Mouse (Mus musculus) gastrocnemius, adult 8-10 months (tissue): ENCODE measurements around the gene Zdhhc3. TPM values are rescaled to one million over a fixed set of nuclear protein-coding genes. Genes with fewer than 3 reads are reported as not detected.

ENCODE experiments used
- DNase-seq, 2 experiments: peaks; one replicate each; pipeline ENCODE4 v3.0.0; 2022; ENCODE audit warnings: low spot score in 2 of 2
- total RNA-seq, 4 experiments: library from RNA; stranded (reverse); gene quantifications; 2 replicates each; pipeline ENCODE4 v1.2.4; 2022

Gene Zdhhc3
- total RNA-seq, 4 experiments from 2014 or later, result 63.9 to 75.0 (median 69.9) TPM

- peak; percentile 73 to 80 for DNase-seq
Measured at GRCm38 (mm10) chr9:123020995-123021631, 91.9 kb downstream of the Zdhhc3 start, which contains the start of gene Tmem42. Gene Tmem42 (plus strand): TSS chr9:123021326.

Other genes starting within 250 kb of the Zdhhc3 start
- gene Zfp445, start 247.2 kb downstream of the Zdhhc3 start, total RNA-seq, result 10 to 100 TPM; 24.8 to 35.2 (median 34.0) TPM
- gene Zkscan7, start 227.5 kb downstream of the Zdhhc3 start, total RNA-seq, result 1 to 10 TPM; 3.9 to 4.6 (median 4.4) TPM
- gene Zfp105, start 190.1 kb downstream of the Zdhhc3 start, total RNA-seq, result under 1 TPM; 0.19 to 0.79 (median 0.52) TPM
- 10 to 100 TPM in 1 of 4 experiments, 1 to 10 TPM in 3; 5.6 to 11.6 (median 8.4) TPM for gene 1110059G10Rik, start 162.2 kb downstream of the Zdhhc3 start, total RNA-seq
- gene Kif15, start 162.2 kb downstream of the Zdhhc3 start, total RNA-seq, result under 1 TPM in 1 of 4 experiments, not detected in 3; 0.45 TPM
- gene Tmem42, start 91.9 kb downstream of the Zdhhc3 start, total RNA-seq, result 10 to 100 TPM in 2 of 4 experiments, 1 to 10 TPM in 2; 6.5 to 11.0 (median 9.9) TPM
- gene Tgm4, start 78.5 kb downstream of the Zdhhc3 start, total RNA-seq, result not detected
- gene Exosc7, start within 50 bp of the Zdhhc3 start, total RNA-seq, result 10 to 100 TPM; 20.5 to 25.8 (median 22.0) TPM
- gene Clec3b, start 37.7 kb upstream of the Zdhhc3 start, total RNA-seq, result 10 to 100 TPM; 24.5 to 33.6 (median 28.6) TPM
- not detected for gene Cdcp1, start 102.8 kb upstream of the Zdhhc3 start, total RNA-seq
- gene Tmem158, start 147.6 kb upstream of the Zdhhc3 start, total RNA-seq, result 1 to 10 TPM in 2 of 4 experiments, under 1 TPM in 2; 0.60 to 1.5 (median 1.0) TPM